Mouse (Mus musculus) midbrain, embryonic 14.5 days (tissue): ENCODE data around the gene Tfam. TPM values are rescaled to one million over a fixed set of nuclear protein-coding genes. Genes with fewer than 3 reads are reported as not detected.

Source experiments
- polyA plus RNA-seq: library from polyadenylated mRNA; unstranded; fragments of >200 nt; fragmentation: Nextera tagmentation; extraction: Ambion mirVana; gene quantifications from 2 replicates; pipeline ENCODE4 v1.2.1, GENCODE M21; 2014

Gene Tfam
- polyA plus RNA-seq, 1 experiment from 2014 or later: 50.1 TPM

Other genes starting within 250 kb of the Tfam start
- gene Bicc1, start 78.6 kb downstream of the Tfam start, polyA plus RNA-seq: 1.7 and 6.2 TPM in 2 replicates
- 246 and 254 TPM in 2 replicates for gene Ube2d1, start 47.0 kb upstream of the Tfam start, polyA plus RNA-seq
- 281 and 329 TPM in 2 replicates for gene Cisd1, start 106.7 kb upstream of the Tfam start, polyA plus RNA-seq
- gene Ipmk, start 109.5 kb upstream of the Tfam start, polyA plus RNA-seq: 21.1 and 22.0 TPM in 2 replicates